In the genomic region with DNA sequence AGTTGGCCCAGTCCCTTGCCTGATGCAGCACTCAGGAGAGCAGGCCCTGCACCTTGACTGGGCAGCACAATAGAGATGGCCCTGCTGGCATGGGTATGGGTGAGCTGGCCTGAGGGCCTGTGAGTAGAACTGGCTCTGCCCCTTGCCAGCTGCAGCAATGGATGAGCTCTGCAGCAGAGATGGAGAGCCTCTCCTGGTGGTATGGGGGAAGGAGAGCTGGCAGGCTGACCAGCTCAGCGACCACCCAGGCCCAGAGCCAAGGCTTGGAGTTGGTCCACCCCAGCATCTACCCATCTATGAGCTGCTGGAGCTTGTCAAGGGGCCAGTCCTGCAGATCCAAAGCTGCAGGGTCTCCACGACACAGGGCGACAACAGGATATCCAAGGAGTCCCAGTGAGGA, we compare ENCODE assay signal across 29 mouse cellular contexts.
DNase-seq lines count a peak whose midpoint lies in the region; ATAC-seq and TF ChIP-seq lines count a peak whose summit lies in the region.
"Had no signal": no experiment of that assay in that cellular context is flagged by ENCODE, and none has a peak within 500 bp of the region (broad histone marks: within the 10 kb centered on the region; RNA-seq: fewer than 3 reads in every experiment).

No protein-coding gene starts in this region.

- no peak for TF ChIP-seq CTCF in midbrain, postnatal 0 days (IDR thresholded peaks at IDR 0.05)

- no peaks in the 10 kb centered on the region for H3K9me3 ChIP-seq in hindbrain, embryonic 16.5 days (ENCODE audit: control insufficient read depth, low read length)
- H3K9me3 ChIP-seq in hindbrain, embryonic 14.5 days (ENCODE audit: control insufficient read depth, low read length), result no peaks in the 10 kb centered on the region
- no peaks in the 10 kb centered on the region for H3K9me3 ChIP-seq in midbrain, postnatal 0 days (ENCODE audit: low read length)
- no peaks in the 10 kb centered on the region for H3K9me3 ChIP-seq in midbrain, embryonic 14.5 days (ENCODE audit: control insufficient read depth, low read length)
- H3K9me3 ChIP-seq: embryonic facial prominence, embryonic 12.5 days; embryonic facial prominence, embryonic 15.5 days; forebrain, embryonic 10.5 days; forebrain, embryonic 13.5 days; G1E; heart, embryonic 10.5 days; heart, embryonic 13.5 days; hindbrain, embryonic 13.5 days; intestine, embryonic 15.5 days had no signal

- H3K4me2 ChIP-seq in hindbrain, embryonic 16.5 days (ENCODE audit: low read length), result no peak overlapping the region
- no peak overlapping the region for H3K4me2 ChIP-seq in hindbrain, embryonic 14.5 days (replicated peaks)
- H3K4me2 ChIP-seq in midbrain, postnatal 0 days (ENCODE audit: low read depth, low read length, poor library complexity, severe bottlenecking), result no peak overlapping the region
- H3K4me2 ChIP-seq in midbrain, embryonic 14.5 days (ENCODE audit: low read length), result no peak overlapping the region
- H3K4me2 ChIP-seq: embryonic facial prominence, embryonic 12.5 days; embryonic facial prominence, embryonic 15.5 days; forebrain, embryonic 13.5 days; heart, embryonic 13.5 days; hindbrain, embryonic 13.5 days; intestine, embryonic 15.5 days had no signal

- WGBS in hindbrain, embryonic 16.5 days, result 75% methylated on average over 3 of the region's 3 CpGs
- 92% methylated on average over 3 of the region's 3 CpGs for WGBS in hindbrain, embryonic 14.5 days
- WGBS in midbrain, postnatal 0 days, result 79% methylated on average over 3 of the region's 3 CpGs
- WGBS in midbrain, embryonic 14.5 days, result 96% methylated on average over 3 of the region's 3 CpGs

- H3K9ac ChIP-seq in hindbrain, embryonic 16.5 days (ENCODE audit: low read depth, low read length), result no peak overlapping the region
- H3K9ac ChIP-seq in hindbrain, embryonic 14.5 days, result no peak overlapping the region
- no peak overlapping the region for H3K9ac ChIP-seq in midbrain, postnatal 0 days (replicated peaks; ENCODE audit: low read length, poor library complexity, severe bottlenecking)
- H3K9ac ChIP-seq in midbrain, embryonic 14.5 days (replicated peaks; ENCODE audit: low read length), result no peak overlapping the region
- H3K9ac ChIP-seq: embryonic facial prominence, embryonic 12.5 days; embryonic facial prominence, embryonic 15.5 days; forebrain, embryonic 13.5 days; heart, embryonic 13.5 days; hindbrain, embryonic 13.5 days; intestine, embryonic 15.5 days had no signal

- DNase-seq in cerebellum, postnatal 10 days, result peak; percentile 67 to 84
- DNase-seq in cerebellum, adult 9-10 months, result no peak
- no peak for DNase-seq in hindbrain, embryonic 14.5 days (ENCODE audit: low spot score)
- DNase-seq in midbrain, postnatal 0 days (ENCODE audit: low spot score), result peak; percentile 26
- DNase-seq in midbrain, embryonic 14.5 days, result no peak
- no peak for DNase-seq in frontal cortex, postnatal 14 days (ENCODE audit: low spot score in 2 of 2)
- DNase-seq: adrenal gland, postnatal 10 days; adrenal gland, postnatal 36 days; B cell, adult 2 months; cerebellum, adult 2 months; gastrocnemius, postnatal 25 days; heart, adult 2 months; heart, postnatal 14 days; kidney, adult 11 months had no signal

- H3K36me3 ChIP-seq in hindbrain, embryonic 16.5 days (ENCODE audit: control insufficient read depth, insufficient read depth, low read length), result peaks cover 50% of the 10 kb centered on the region
- H3K36me3 ChIP-seq in hindbrain, embryonic 14.5 days (replicated peaks; ENCODE audit: control insufficient read depth, insufficient read depth), result peaks cover 90% of the 10 kb centered on the region
- H3K36me3 ChIP-seq in midbrain, postnatal 0 days (ENCODE audit: insufficient read depth, low read length), result peaks cover 57% of the 10 kb centered on the region
- H3K36me3 ChIP-seq in midbrain, embryonic 14.5 days (ENCODE audit: control insufficient read depth, insufficient read depth, low read length), result peaks cover 83% of the 10 kb centered on the region

- no peak overlapping the region for H3K4me3 ChIP-seq in hindbrain, embryonic 16.5 days (ENCODE audit: low read length)
- no peak overlapping the region for H3K4me3 ChIP-seq in hindbrain, embryonic 14.5 days (replicated peaks; ENCODE audit: low read length)
- H3K4me3 ChIP-seq in midbrain, postnatal 0 days (ENCODE audit: low read depth, low read length), result no peak overlapping the region
- H3K4me3 ChIP-seq in midbrain, embryonic 14.5 days (replicated peaks; ENCODE audit: low read depth, low read length), result no peak overlapping the region
- H3K4me3 ChIP-seq: embryonic facial prominence, embryonic 12.5 days; embryonic facial prominence, embryonic 15.5 days; erythroblast, embryonic 14.5 days; forebrain, embryonic 10.5 days; forebrain, embryonic 13.5 days; heart, adult 2 months; heart, embryonic 10.5 days; heart, embryonic 13.5 days; hindbrain, embryonic 13.5 days; intestine, embryonic 15.5 days had no signal

- H3K27ac ChIP-seq in hindbrain, embryonic 16.5 days (ENCODE audit: low read depth, low read length), result no peak overlapping the region
- H3K27ac ChIP-seq in hindbrain, embryonic 14.5 days, result no peak overlapping the region
- H3K27ac ChIP-seq in midbrain, postnatal 0 days (ENCODE audit: low read depth, low read length), result no peak overlapping the region
- no peak overlapping the region for H3K27ac ChIP-seq in midbrain, embryonic 14.5 days (replicated peaks; ENCODE audit: low read depth, low read length)
- H3K27ac ChIP-seq: embryonic facial prominence, embryonic 12.5 days; embryonic facial prominence, embryonic 15.5 days; forebrain, embryonic 10.5 days; forebrain, embryonic 13.5 days; heart, adult 2 months; heart, embryonic 10.5 days; heart, embryonic 13.5 days; hindbrain, embryonic 13.5 days; intestine, embryonic 15.5 days had no signal

- peak; percentile 56; the same call in 1 of the 2 replicates for ATAC-seq in hindbrain, embryonic 16.5 days
- ATAC-seq in hindbrain, embryonic 14.5 days (ENCODE audit: low FRiP score), result no peak
- no peak for ATAC-seq in midbrain, postnatal 0 days (ENCODE audit: low FRiP score)
- no peak for ATAC-seq in midbrain, embryonic 14.5 days (ENCODE audit: low FRiP score, low TSS enrichment)
- ATAC-seq in erythroid progenitor cell, adult 5-6 weeks (replicated peaks; ENCODE audit: low FRiP score, poor library complexity, severe bottlenecking), result 0 out of 2 replicates have a peak, but pooled peaks have one; percentile 39
- ATAC-seq: forebrain, embryonic 13.5 days; forebrain, embryonic 16.5 days; intestine, embryonic 15.5 days; Patski had no signal

- no peaks in the 10 kb centered on the region for H3K27me3 ChIP-seq in hindbrain, embryonic 16.5 days (replicated peaks; ENCODE audit: control insufficient read depth, insufficient read depth, low read length)
- H3K27me3 ChIP-seq in hindbrain, embryonic 14.5 days (ENCODE audit: control insufficient read depth, insufficient read depth, low read length), result no peaks in the 10 kb centered on the region
- H3K27me3 ChIP-seq in midbrain, postnatal 0 days (ENCODE audit: insufficient read depth, low read length), result no peaks in the 10 kb centered on the region
- H3K27me3 ChIP-seq in midbrain, embryonic 14.5 days (ENCODE audit: control insufficient read depth, insufficient read depth, low read length), result no peaks in the 10 kb centered on the region
- H3K27me3 ChIP-seq: CH12.LX; embryonic facial prominence, embryonic 12.5 days; embryonic facial prominence, embryonic 15.5 days; forebrain, embryonic 13.5 days; heart, embryonic 13.5 days; hindbrain, embryonic 13.5 days; intestine, embryonic 15.5 days; Patski had no signal

- H3K4me1 ChIP-seq in hindbrain, embryonic 16.5 days (ENCODE audit: control insufficient read depth, insufficient read depth, low read depth, low read length), result no peaks in the 10 kb centered on the region
- no peaks in the 10 kb centered on the region for H3K4me1 ChIP-seq in hindbrain, embryonic 14.5 days (replicated peaks; ENCODE audit: control insufficient read depth, insufficient read depth, low read length)
- no peaks in the 10 kb centered on the region for H3K4me1 ChIP-seq in midbrain, postnatal 0 days (ENCODE audit: insufficient read depth, low read length)
- no peaks in the 10 kb centered on the region for H3K4me1 ChIP-seq in midbrain, embryonic 14.5 days (ENCODE audit: control insufficient read depth, insufficient read depth, low read length)
- H3K4me1 ChIP-seq: embryonic facial prominence, embryonic 12.5 days; embryonic facial prominence, embryonic 15.5 days; forebrain, embryonic 10.5 days; forebrain, embryonic 13.5 days; heart, embryonic 10.5 days; heart, embryonic 13.5 days; hindbrain, embryonic 13.5 days; intestine, embryonic 15.5 days had no signal

Comparison
In these comparisons a context has a peak if more than half of its experiments do, and no peak if none do; other contexts are left out.
1. DNase-seq: peak in cerebellum, postnatal 10 days (2 of 2) and midbrain, postnatal 0 days (single experiment); none in cerebellum, adult 9-10 months (single experiment), hindbrain, embryonic 14.5 days (single experiment), midbrain, embryonic 14.5 days (single experiment) and frontal cortex, postnatal 14 days (0 of 2).
2. ATAC-seq: peak in hindbrain, embryonic 16.5 days (single experiment) and erythroid progenitor cell, adult 5-6 weeks (single experiment); none in hindbrain, embryonic 14.5 days (single experiment), midbrain, postnatal 0 days (single experiment) and midbrain, embryonic 14.5 days (single experiment).